Mouse (Mus musculus) ES-E14 (cell line): ENCODE measurements around the gene Myo1d.

Experiments used
- CHD2 ChIP-seq: IDR thresholded peaks from 2 replicates; pipeline ENCODE4 v1.6.1; 2014; ENCODE audit warnings: mild to moderate bottlenecking, low read depth, low read length, inconsistent platforms
- MAFK ChIP-seq: IDR thresholded peaks from 2 replicates; pipeline ENCODE4 v1.6.1; 2014; ENCODE audit warnings: mild to moderate bottlenecking, low read depth, low read length, inconsistent platforms; ENCODE audit not compliant: insufficient read depth
- ZC3H11A ChIP-seq: IDR thresholded peaks from 2 replicates; pipeline ENCODE4 v1.6.1; 2012; ENCODE audit warnings: low read depth, mild to moderate bottlenecking, inconsistent platforms, low read length, borderline replicate concordance

GRCm38 (mm10) chr11:80580494-80580893 is 199.3 kb downstream of the Myo1d start:
- TF ChIP-seq ZC3H11A: no peak
- no peak for TF ChIP-seq MAFK
- no peak for TF ChIP-seq CHD2
